Mouse (Mus musculus): ENCODE results near the gene Chmp4b. TPM values are rescaled to one million over a fixed set of nuclear protein-coding genes. Genes with fewer than 3 reads are reported as not detected.

The Chmp4b gene
- total and polyA plus RNA-seq, 2 experiments: 37.6 to 57.7 TPM

DNA sequence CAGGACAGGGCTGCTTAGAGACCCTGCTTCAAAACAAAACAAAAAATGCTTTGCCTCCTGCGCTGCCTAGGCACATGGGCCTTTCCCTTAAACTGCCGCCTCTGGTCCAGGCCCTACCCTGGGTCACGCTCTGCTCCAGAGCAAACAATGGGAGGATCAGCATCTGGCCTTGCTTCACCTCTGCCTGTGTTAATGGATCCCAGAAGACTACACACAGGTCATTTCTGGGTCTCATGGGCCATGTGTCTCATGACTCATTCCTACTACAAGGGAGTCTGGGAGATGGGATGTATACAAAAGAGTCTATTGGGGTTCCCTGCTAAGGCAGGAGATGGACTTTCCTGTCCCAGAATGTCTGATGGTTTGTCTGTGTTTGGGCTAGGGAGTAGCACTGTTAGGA, 45.2 kb downstream of the Chmp4b start:
- H3K27me3 ChIP-seq (ENCODE audit: control insufficient read depth, insufficient read depth, low read length): no peaks in the 10 kb centered on the region
- H3K9ac ChIP-seq (ENCODE audit: low read depth, low read length): no peak overlapping the region
- no peak overlapping the region for H3K4me3 ChIP-seq (ENCODE audit: insufficient read depth, low read depth, low read length)
- no peaks in the 10 kb centered on the region for H3K4me1 ChIP-seq (ENCODE audit: control insufficient read depth, insufficient read depth, low read length)
- no peaks in the 10 kb centered on the region for H3K79me2 ChIP-seq (ENCODE audit: control insufficient read depth, insufficient read depth, low read length)
- peaks cover 10% of the 10 kb centered on the region; the same call in 1 of the 2 replicates for H3K36me3 ChIP-seq (ENCODE audit: control insufficient read depth, insufficient read depth, low read length)
- no peak overlapping the region for H3K27ac ChIP-seq (replicated peaks; ENCODE audit: insufficient read depth, low read depth, low read length)
- 63% methylated on average over 3 of the region's 3 CpGs for WGBS
- TF ChIP-seq CTCF (IDR thresholded peaks at IDR 0.05; ENCODE audit: low read depth, low read length): no peak
- TF ChIP-seq POLR2A (IDR thresholded peaks at IDR 0.05; ENCODE audit: extremely low read depth, insufficient read depth, low read length): no peak
- DNase-seq (ENCODE audit: extremely low read depth, low read depth, low spot score): no peak

GRCm38 (mm10) chr2:154699360-154699759, 47.9 kb downstream of the Chmp4b start:
- no peaks in the 10 kb centered on the region for H3K4me1 ChIP-seq (ENCODE audit: control insufficient read depth, insufficient read depth, low read length)
- WGBS: 97% methylated on average over 4 of the region's 4 CpGs
- TF ChIP-seq CTCF (IDR thresholded peaks at IDR 0.05; ENCODE audit: low read depth, low read length) (no peak), POLR2A (IDR thresholded peaks at IDR 0.05; ENCODE audit: extremely low read depth, insufficient read depth, low read length) (no peak)
- DNase-seq (ENCODE audit: extremely low read depth, low read depth, low spot score): no peak
- no peaks in the 10 kb centered on the region for H3K27me3 ChIP-seq (ENCODE audit: control insufficient read depth, insufficient read depth, low read length)
- H3K9ac ChIP-seq (ENCODE audit: low read depth, low read length): no peak overlapping the region
- H3K4me3 ChIP-seq (ENCODE audit: insufficient read depth, low read depth, low read length): no peak overlapping the region
- no peak overlapping the region for H3K27ac ChIP-seq (replicated peaks; ENCODE audit: insufficient read depth, low read depth, low read length)
- H3K79me2 ChIP-seq (ENCODE audit: control insufficient read depth, insufficient read depth, low read length): no peaks in the 10 kb centered on the region
- H3K36me3 ChIP-seq (ENCODE audit: control insufficient read depth, insufficient read depth, low read length): peaks cover 4% of the 10 kb centered on the region; the same call in 1 of the 2 replicates

DNA sequence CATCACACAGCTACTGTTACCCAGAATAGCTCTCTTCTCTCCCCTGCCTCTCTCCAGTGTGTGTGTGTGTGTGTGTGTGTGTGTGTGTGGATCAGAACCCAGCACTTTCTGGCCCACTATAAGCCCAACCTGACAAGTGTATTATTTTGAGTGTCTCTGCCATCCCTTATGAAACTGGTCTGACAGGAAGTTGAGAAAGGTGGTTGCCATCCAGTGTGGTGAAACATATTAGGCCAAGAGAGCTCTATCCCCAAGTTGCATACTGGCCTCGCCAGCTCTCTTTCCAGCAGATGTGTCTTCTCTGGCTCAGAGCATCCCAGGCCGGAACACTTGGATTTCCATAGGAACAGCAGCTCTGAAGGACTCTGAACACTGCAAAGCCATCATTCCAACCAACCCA, 48.7 kb downstream of the Chmp4b start:
- WGBS: 95% methylated on average over 2 of the region's 2 CpGs

GRCm38 (mm10) chr2:154702637-154703315, 51.3 kb downstream of the Chmp4b start:
- Histone ChIP-seq H3K36me3 (ENCODE audit: control insufficient read depth, insufficient read depth, low read length) (no peaks in the 10 kb centered on the region), H3K27me3 (ENCODE audit: control insufficient read depth, insufficient read depth, low read length) (no peaks in the 10 kb centered on the region), H3K27ac (replicated peaks; ENCODE audit: insufficient read depth, low read depth, low read length) (no peak overlapping the region), H3K79me2 (ENCODE audit: control insufficient read depth, insufficient read depth, low read length) (no peaks in the 10 kb centered on the region), H3K4me1 (ENCODE audit: control insufficient read depth, insufficient read depth, low read length) (no peaks in the 10 kb centered on the region), H3K9ac (ENCODE audit: low read depth, low read length) (no peak overlapping the region), H3K4me3 (ENCODE audit: insufficient read depth, low read depth, low read length) (no peak overlapping the region)
- DNase-seq (ENCODE audit: extremely low read depth, low read depth, low spot score): peak; percentile 22
- TF ChIP-seq CTCF (IDR thresholded peaks at IDR 0.05; ENCODE audit: low read depth, low read length): peak; percentile 94
- TF ChIP-seq POLR2A (IDR thresholded peaks at IDR 0.05; ENCODE audit: extremely low read depth, insufficient read depth, low read length): no peak
- 13% methylated on average over 17 of the region's 17 CpGs for WGBS

More for the DNA sequence above, 48.7 kb downstream of the Chmp4b start:
- Histone ChIP-seq H3K79me2 (ENCODE audit: control insufficient read depth, insufficient read depth, low read length) (no peaks in the 10 kb centered on the region), H3K36me3 (ENCODE audit: control insufficient read depth, insufficient read depth, low read length) (peaks cover 1% of the 10 kb centered on the region; the same call in 1 of the 2 replicates), H3K27me3 (ENCODE audit: control insufficient read depth, insufficient read depth, low read length) (no peaks in the 10 kb centered on the region), H3K4me1 (ENCODE audit: control insufficient read depth, insufficient read depth, low read length) (no peaks in the 10 kb centered on the region), H3K27ac (replicated peaks; ENCODE audit: insufficient read depth, low read depth, low read length) (no peak overlapping the region), H3K4me3 (ENCODE audit: insufficient read depth, low read depth, low read length) (no peak overlapping the region), H3K9ac (ENCODE audit: low read depth, low read length) (no peak overlapping the region)
- no peak for DNase-seq (ENCODE audit: extremely low read depth, low read depth, low spot score)
- TF ChIP-seq POLR2A (IDR thresholded peaks at IDR 0.05; ENCODE audit: extremely low read depth, insufficient read depth, low read length) (no peak), CTCF (IDR thresholded peaks at IDR 0.05; ENCODE audit: low read depth, low read length) (no peak)

GRCm38 (mm10) chr2:154706526-154707280, 55.2 kb downstream of the Chmp4b start:
- Histone ChIP-seq H3K4me3 (ENCODE audit: insufficient read depth, low read depth, low read length) (no peak overlapping the region), H3K36me3 (ENCODE audit: control insufficient read depth, insufficient read depth, low read length) (no peaks in the 10 kb centered on the region), H3K79me2 (ENCODE audit: control insufficient read depth, insufficient read depth, low read length) (no peaks in the 10 kb centered on the region), H3K9ac (ENCODE audit: low read depth, low read length) (no peak overlapping the region), H3K4me1 (ENCODE audit: control insufficient read depth, insufficient read depth, low read length) (no peaks in the 10 kb centered on the region), H3K27ac (replicated peaks; ENCODE audit: insufficient read depth, low read depth, low read length) (no peak overlapping the region), H3K27me3 (ENCODE audit: control insufficient read depth, insufficient read depth, low read length) (no peaks in the 10 kb centered on the region)
- WGBS: 82% methylated on average over 11 of the region's 11 CpGs
- no peak for DNase-seq (ENCODE audit: extremely low read depth, low read depth, low spot score)
- TF ChIP-seq POLR2A (IDR thresholded peaks at IDR 0.05; ENCODE audit: extremely low read depth, insufficient read depth, low read length): no peak
- TF ChIP-seq CTCF (IDR thresholded peaks at IDR 0.05; ENCODE audit: low read depth, low read length): no peak

GRCm38 (mm10) chr2:154707284-154707683, 55.8 kb downstream of the Chmp4b start:
- Histone ChIP-seq H3K79me2 (ENCODE audit: control insufficient read depth, insufficient read depth, low read length) (no peaks in the 10 kb centered on the region), H3K4me1 (ENCODE audit: control insufficient read depth, insufficient read depth, low read length) (no peaks in the 10 kb centered on the region), H3K27me3 (ENCODE audit: control insufficient read depth, insufficient read depth, low read length) (no peaks in the 10 kb centered on the region), H3K27ac (replicated peaks; ENCODE audit: insufficient read depth, low read depth, low read length) (no peak overlapping the region), H3K4me3 (ENCODE audit: insufficient read depth, low read depth, low read length) (no peak overlapping the region), H3K36me3 (ENCODE audit: control insufficient read depth, insufficient read depth, low read length) (no peaks in the 10 kb centered on the region), H3K9ac (ENCODE audit: low read depth, low read length) (no peak overlapping the region)
- no peak for DNase-seq (ENCODE audit: extremely low read depth, low read depth, low spot score)
- TF ChIP-seq POLR2A (IDR thresholded peaks at IDR 0.05; ENCODE audit: extremely low read depth, insufficient read depth, low read length) (no peak), CTCF (IDR thresholded peaks at IDR 0.05; ENCODE audit: low read depth, low read length) (no peak)
- WGBS: 91% methylated on average over 7 of the region's 7 CpGs

Data from liver, adult 2 months (tissue).